Mouse (Mus musculus) cerebellum, adult 8-10 months (tissue): ENCODE results near the gene Atp13a3.
"Not testable (repeated sequence)": the region's sequence is repeated elsewhere in the genome, so short reads cannot be mapped to it uniquely, and the experiment has no call there.

ENCODE experiments used
- DNase-seq: peaks from one replicate; pipeline ENCODE4 v3.0.0; 2022

The Atp13a3 gene

DNA sequence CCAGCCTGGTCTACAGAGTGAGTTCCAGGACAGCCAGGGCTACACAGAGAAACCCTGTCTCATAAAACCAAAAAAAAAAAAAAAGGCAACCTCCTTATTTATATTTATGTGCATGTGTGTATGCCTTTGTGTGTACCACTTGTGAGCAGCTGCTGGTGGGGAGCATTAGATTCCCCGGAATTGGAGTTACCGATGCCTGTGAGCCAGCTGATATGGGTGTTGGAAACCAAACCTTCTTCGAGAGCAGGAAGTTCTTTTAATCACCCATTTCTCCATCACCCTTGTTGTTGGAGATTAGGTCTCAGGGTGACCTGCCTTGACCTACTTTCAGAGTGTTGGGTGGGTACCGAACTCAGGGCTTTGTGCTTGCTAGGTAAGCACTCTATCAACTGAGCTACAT, 5.1 kb upstream of the Atp13a3 start:
- DNase-seq = no peak

DNA sequence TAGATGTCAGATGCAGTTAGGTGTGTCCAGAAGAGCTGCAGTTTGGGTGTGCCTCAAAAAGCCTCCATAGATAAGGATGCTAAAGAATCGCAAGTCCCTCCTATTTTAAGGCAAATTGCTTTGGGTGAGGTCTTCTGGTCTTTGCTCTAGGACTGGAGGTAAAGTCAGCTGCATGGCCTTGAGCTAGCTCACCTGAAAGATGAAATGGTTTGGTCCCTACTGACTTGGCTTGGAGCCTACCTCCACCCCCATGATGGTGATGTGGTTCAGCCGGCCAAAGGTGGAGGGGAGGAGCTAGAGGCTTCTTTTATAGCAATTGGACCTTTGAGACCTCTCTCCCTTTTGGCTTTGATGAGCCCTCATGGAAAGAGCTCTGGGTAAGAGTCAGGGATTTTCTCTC, 1.7 kb upstream of the Atp13a3 start:
- DNase-seq = no peak

DNA sequence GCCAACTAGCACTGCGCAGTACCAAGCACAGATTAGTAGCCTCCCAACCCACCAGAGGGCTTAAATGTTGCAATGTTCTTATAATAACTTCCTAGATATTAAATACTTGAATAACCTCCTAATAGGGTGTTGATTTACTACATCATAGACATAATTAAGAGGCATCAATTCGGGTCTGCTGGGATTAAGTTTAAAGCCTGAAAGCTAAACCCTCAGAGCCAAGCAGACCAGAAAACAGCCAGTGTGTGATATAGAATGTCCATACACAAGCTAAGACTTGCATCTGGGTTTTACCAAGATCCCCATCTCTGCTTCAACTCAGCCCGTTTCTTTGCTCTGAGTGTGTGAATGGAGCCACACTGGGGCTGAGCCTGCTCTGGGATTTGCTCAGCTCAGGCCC, 2.2 kb downstream of the Atp13a3 start:
- DNase-seq = no peak

DNA sequence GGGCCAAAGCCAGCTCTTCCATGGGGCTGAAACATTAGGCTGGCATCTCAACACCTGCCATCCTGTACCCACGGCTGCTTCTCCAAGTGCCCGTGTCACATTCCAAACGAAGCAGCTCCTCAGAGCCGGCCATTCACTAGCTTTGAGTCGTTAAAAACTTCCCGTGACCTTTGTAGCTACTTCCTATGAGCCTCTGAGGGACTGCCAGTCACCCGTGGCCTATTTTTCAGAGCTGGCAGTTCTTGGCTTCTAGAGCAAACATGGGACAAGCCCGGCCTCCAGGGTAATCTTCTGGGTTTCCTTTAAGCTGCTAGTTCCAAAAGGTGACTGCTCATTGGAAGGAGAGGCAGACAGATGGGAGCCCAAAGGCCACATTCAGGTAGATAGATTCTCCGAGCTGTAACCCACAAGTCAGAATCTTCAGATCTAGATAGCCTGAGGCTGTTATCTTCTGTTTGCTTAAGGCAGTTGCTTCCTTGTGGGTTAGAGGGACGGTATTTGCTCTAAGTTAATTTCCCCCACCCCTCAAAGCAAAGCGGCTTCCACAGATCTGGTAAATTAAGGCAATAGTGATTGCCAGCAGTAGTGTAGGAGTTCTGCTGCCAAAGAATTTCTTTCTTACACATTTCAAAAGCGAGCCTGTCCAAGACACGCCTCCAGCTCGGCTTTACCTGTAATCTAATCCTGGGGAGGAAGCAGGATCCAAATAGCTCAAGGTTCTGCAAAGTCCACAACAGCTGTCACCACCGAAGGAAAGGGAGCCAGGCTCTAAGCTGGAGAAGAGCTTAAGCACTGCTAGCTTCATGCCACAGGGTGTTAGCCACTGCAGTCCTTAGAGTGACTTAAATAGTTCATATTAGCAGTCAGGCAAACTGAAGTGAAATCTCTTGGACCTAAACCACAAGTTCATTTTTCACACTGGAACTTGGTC, 8.4 kb downstream of the Atp13a3 start:
- no peak for DNase-seq

DNA sequence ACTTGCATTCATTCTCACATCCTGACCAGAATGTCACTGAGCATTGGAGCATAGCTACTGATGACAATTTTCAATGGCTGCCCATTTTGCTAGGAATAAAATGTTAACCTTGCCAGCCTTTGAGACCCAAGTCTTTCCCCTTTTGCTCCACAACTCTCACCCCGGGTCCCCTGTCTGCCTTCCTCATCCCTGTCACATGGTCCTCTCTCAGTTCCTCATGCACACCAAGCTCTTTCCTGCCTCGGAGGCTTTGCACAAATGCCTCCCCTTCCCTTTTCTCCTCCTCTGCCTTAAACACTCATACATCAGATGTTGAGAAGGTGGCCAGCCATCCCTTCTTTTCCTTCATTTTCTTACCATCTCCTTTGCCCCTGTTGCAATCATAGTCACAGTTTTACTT, 10.6 kb downstream of the Atp13a3 start:
- DNase-seq = no peak

DNA sequence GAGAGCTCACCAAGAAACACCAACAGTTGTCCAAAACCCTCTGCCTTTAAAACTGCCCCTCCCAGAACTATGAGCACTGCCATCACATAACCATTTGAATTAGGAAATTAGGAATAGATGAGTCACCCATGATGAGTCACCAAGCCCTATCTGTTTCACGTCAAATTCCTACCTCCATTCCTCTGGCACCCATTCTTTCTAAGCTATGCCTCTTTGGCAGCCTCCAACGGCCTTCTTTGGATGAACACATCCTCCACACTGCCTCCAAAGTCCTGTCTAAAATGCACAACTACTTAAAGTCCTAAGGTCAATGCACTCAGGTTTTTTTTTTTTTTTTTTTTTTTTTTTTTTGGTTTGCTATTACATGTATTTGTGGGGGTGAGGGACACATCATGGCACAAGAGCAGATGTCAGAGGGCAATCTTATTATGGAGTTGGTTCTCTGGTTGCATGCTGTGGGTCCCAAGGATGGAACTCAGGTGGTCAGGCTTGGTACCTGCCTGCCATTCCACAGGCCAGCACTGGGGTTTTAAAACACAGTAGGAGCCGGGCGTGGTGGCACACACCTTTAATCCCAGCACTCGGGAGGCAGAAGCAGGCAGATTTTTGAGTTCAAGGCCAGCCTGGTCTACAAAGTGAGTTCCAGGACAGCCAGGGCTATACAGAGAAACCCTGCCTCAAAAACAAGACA, 15.0 kb downstream of the Atp13a3 start:
- no peak for DNase-seq

DNA sequence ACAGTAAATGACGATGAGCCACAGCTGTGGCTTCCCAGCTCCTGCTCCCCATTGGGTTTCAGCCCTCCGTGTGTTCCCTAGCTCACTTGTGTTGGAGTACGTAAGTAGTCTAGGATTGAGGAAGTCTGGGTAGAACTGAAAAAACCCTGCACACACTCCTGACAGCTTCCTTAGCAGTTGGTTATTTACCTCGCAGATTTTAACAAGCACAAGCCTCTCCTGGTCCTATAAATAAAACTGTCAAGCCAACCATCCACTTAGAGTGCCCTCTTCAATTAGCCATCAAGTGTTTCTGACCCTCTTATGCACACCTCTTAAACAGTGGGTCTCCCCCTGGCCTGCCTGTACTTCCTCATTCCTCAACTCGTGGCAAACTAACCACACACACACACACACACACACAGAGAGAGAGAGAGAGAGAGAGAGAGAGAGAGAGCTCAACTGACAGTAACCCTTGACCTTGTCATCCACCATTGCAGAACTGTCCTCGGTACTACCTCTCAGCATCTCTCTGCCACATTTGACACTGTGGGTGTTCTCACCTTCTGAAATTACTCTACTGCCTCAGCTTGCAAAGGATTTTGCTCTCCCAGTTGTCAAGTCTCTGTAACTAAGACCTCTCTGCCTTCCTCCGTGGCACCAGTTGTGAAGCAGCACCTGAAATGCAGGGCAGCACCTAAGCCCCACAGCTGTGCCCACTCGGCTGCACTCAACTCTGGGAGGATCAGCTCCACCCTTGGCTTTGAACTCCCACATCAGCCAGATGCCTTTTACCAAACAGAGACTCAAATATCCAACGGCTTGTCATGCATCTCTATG, 15.7 kb downstream of the Atp13a3 start:
- DNase-seq = no peak

DNA sequence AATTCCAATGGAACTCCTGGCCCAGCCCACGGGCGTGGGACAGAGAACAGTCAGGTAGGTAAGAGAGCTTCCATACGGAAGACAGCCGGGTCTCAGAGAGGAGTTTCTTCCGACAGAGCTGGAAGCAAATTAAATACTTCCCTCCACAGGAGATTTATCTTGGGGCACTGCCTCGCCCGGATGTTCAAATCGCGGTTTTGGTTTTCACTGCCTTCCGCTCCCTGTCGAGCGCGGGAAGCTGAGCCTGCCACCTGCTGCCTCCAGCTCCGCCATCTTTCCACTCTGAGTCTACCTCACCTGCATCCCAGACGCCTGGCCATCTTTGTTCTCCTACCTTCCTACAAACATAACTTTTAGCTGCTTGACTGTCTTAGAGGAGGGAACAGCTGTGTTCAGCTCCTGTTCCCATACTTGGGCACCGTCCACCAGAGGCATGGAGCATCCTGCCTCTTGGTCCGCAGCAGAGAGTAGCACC, 16.5 kb downstream of the Atp13a3 start:
- DNase-seq = peak; percentile 33

DNA sequence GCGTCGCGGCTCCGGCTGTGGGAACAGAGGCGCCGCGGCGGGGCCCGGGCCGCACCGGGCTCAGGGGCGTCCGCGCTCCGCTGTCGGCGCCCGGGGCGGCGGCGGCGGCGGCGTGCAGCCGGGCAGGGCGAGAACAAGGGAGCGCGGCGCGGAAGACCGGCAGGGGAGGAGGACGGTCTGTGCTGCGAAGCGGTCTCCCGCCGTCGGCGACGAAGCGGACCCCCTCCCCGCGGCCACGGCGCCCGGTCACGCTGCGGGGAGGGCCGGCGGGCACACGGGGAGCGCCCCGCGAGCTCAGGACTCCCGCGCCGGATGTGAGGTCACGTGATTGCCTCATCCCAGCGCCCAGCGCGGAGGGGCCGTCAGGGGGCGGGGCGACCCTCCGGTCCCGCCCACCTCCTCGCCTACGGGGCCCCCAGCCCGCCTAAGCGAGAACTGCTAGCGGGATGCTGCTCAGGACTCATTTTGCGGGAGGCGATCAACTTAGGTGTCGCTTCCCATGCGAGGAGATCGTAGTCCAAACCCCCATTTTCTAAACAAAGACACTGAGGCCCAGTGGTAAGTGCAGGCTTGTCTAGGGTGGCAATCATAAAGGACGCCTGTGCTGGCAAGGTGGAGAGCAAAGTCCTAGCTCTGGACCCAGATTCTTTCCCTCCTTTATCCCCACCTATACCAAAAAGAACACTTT, 17.1 kb downstream of the Atp13a3 start:
- peak; percentile 85 for DNase-seq

DNA sequence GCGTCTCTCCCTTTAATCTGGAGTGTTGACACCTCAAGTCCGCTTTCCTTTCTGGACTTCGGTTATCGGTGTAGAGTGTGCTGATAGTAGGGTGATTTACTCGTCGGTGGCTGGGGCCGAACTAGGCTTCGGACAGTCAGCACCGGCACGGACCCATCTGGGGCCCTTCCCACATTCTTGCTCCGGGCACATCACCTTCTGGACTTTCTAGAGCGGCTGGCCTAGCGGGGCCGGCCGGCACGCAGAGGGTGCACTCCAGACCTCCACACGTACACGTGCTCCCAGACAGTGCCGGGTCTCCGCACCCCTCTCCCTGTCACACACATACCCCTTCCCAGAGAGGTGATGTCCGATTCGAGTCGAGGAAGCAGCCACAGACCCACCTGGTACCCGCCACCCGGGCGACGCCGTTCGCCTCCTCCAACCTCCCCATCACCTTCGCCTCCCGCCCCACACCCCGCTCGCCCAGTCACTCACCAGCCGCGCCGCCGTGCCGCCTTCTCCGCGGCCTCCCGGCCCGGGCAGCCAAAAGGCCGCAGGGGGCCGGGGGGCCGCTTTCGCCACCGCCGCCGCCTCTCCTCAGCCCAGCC, 17.8 kb downstream of the Atp13a3 start:
- peak; percentile 43 for DNase-seq

DNA sequence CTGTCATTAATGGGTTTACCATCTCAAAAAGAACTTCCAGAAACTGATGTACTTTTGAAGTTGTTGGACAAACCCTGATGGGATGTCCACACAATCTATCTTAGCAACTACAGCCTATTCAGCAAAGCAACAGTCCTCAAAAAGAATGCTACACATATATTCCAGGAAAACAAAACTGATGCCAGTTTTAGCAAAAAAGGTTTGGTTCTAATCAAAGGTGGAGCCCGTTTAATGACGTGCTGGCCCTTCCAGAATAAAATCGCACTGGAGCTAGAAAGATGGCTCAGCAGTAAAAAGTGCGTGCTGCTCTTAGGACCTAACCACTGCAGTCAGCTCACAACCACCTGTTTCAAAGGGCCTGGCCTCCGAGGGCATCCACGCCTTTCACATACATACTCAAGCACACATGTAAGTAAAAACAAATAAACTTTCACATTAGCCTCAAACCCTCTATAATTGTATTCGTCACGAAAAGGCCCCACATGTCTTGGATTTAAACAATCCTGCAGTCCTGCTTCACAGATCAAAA, 18.8 kb downstream of the Atp13a3 start:
- DNase-seq = no peak

DNA sequence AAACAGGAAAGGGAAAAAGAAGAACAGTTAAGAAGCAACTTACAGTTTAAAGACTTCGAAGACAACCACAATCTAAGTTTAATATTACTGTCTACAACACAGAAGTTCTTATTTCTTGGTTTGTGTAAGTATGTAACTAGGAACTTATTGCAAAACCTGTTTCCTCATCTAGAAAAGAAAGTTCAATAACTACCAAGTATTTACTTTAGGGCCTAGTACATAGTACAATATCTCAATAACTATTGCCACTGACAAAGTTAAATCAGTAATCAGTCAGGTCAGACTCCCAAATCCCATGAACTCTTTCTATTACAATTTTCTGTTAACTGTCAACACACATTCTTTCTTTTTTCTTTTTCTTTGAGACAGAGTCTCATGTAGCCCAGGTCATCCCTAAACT, 20.2 kb downstream of the Atp13a3 start:
- DNase-seq = no peak

DNA sequence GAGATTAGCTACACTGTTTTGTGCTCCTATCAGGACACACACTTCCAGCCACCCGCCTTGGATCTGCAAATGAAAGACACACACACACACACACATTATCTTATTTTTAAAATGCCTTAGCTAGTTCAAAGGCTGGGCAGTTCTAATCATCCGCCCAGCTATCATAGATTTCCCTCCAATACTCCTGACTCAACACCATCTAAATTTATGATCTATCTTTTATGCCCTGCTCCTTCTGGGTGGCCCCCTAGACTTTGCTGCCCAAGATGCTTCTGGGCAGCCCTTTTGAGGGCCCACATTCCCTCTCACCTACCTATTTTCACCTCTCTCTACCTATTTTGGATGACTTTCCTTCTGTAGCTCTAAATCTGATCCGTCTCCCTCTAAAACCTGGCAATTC, 29.5 kb downstream of the Atp13a3 start:
- no peak for DNase-seq

DNA sequence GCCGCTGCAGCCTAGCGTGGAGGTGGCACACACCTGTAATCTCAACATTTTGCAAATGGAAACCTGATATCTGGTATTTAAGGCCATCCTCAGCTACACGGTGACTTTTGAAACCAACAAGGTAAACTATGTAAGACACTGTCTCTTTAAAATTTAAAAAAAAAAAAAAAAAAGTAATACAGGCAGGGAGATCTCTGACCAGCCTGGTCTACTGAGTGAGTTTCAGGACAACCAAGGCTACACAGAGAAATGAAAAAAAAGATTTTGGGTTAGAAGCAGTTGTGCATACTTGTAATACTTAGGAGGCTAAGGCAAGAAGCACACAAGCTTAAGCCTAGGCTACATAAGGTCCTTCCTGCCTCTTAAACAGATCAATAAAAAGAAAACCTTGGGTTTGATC, 30.8 kb downstream of the Atp13a3 start:
- no peak for DNase-seq

DNA sequence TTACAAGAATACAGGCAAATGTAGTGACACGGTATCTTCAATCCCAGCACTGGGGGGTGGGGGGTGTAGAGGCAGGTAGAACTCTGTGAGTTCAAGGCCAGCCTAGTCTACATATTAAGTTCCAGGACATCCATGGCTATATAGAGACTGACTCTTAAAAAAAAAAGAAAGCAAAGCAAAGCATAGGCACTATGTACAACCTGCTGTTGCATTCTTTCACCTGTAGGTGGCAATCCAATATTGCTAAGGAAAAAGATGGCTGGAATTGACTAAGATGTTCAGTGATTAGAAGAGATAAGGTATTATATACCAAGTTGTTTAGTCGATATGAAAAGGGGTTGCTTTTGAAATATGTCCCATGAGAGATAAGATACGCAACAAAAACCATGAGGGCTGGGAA, 31.5 kb downstream of the Atp13a3 start:
- DNase-seq = peak; percentile 56

DNA sequence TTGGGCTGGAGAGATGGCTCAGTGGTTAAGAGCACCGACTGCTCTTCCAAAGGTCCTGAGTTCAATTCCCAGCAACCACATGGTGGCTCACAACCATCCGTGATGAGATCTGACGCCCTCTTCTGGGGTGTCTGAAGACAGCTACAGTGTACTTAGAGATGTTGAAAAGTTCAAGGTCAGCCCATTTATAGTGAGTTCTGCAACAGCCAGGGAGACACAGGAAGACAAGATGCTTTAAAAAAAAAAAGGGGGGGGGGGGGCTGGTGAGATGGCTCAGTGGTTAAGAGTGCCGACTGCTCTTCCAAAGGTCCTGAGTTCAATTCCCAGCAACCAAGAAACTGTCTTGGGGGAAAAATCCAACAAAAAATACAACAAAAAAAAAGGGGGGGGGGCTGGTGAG, 32.5 kb downstream of the Atp13a3 start:
- DNase-seq = not testable (repeated sequence)

DNA sequence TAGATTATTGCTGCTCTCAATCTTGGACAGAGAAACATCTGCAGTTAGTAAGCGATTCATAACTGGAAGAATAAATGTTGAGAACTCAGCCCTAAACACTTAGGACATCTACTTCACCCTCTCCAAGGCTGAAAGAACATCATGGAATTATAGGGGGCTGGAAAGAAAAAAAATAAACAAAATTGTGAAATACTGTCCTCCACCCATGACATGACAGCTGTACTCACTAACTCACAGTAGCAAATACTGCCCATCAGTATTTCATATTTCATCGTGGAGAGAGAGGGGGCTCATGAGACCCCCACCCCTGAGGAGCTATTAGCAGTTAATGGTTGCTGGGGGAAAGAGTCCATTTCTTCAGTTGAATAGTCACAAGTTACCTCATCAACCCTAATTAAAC, 38.4 kb downstream of the Atp13a3 start:
- no peak for DNase-seq

DNA sequence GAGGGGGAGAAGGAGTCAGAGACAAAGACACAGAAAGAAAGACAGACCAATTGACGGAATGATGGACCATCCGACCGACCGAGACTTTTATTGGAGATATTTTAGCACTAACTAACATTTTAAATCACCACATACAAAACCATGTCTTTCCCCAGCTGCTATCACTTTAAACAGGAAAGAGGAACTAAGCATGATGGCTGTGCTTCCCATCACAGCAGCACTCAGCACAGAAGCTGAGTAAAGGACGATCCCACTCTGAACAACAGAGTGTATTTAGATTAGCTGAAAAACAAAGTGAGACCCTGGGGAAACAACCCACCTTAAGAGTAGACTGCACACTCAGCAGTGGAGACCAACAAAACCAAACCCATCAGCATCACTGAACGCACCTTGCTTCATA, 41.2 kb downstream of the Atp13a3 start:
- no peak for DNase-seq

DNA sequence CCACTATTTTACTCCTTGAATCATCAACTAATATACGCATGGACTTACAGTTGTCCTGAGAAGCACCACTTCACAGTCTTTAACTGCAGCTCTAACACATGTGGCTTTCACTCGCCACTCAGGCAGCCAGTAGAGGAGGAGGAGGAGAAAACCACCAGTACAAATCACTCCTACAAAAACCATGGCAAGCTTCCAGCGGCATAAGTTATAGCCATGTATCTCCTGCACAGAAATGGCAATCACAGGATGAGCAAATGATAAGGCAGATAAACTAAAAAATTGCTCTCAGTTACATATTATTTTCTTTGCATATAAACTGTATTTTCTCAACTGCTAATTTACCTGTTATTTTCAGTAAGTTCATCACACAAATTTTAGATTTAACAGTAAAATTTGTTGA, 43.2 kb downstream of the Atp13a3 start:
- no peak for DNase-seq

DNA sequence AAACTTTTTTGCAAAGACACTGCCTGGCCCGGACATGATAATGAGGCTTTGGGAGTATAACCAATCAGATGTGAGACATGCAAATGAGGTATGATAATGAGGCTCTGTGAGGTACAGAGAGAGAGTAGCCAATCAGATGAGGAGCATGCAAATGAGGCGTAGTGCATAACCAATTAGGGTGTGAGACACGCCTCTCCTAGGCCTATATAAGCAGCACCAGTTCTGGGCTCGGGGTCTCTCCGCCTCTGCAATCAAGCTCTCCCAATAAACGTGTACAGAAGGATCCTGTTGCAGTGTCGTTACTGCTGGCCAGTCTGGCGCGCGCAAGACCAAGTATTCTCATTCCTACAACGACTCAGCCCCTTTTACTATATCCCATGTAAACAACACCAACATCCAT, 52.3 kb downstream of the Atp13a3 start:
- not testable (repeated sequence) for DNase-seq

DNA sequence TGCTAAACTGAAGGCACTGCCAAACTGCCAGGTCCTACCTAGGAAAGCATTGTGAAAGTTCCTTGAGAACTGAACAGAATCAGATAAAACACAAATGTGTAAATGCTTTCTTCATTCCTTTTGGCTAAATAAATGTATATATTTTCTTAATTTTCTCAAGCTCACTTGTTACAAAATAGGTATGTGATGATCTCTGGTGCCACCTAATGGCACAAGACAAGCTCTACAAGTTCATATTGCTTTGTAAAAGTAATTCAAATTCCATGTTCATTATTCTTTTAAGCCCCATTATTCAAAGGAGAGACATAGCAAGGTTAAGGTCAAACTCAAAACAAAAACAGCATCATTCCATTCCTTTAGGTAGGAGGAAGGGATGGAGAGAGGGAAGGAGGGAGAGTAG, 91.5 kb downstream of the Atp13a3 start:
- no peak for DNase-seq

DNA sequence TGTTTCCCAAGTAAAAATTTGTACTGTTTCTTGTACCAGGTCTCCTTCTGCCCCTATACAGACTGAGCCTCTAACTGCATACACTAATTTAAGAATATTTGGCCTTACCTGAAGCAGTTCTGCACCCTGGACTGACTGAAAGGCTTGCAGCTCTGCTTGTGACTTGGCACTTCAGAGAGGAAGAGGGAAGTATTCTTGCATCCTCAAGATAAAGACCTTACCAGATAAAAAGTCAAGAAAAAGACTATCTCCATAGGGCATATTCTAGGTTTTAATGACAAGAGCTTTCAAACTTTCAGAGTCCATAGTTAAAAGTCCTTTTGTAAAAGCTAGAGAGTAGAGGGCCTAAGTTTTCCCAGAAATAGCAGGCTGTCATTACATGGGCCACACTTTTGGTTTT, 95.1 kb downstream of the Atp13a3 start, which contains the start of gene Gp5:
TSS of gene Gp5 (minus strand) at position 133 of the 400 bp plus-strand sequence.
- no peak for DNase-seq
